Mouse (Mus musculus) olfactory bulb, adult 2 months (tissue): ENCODE measurements at regions not wholly inside any gene's neighbourhood (a gene's known extent, or its start where the extent isn't known, plus 50 kb on each side); places are given as distances from the start of the nearest gene placed in this dataset.

ENCODE experiments used
- CTCF ChIP-seq: fragments of 200-500 bp; IDR thresholded peaks from 2 replicates; pipeline ENCODE4 v1.5.1; 2012; ENCODE audit warnings: low read depth, mild to moderate bottlenecking, low read length, moderate library complexity; ENCODE audit not compliant: insufficient read depth
- POLR2A ChIP-seq: fragments of 200-500 bp; IDR thresholded peaks from 2 replicates; pipeline ENCODE4 v1.6.1; 2012; ENCODE audit warnings: mild to moderate bottlenecking, low read depth, low read length, moderate library complexity; ENCODE audit not compliant: insufficient read depth

DNA sequence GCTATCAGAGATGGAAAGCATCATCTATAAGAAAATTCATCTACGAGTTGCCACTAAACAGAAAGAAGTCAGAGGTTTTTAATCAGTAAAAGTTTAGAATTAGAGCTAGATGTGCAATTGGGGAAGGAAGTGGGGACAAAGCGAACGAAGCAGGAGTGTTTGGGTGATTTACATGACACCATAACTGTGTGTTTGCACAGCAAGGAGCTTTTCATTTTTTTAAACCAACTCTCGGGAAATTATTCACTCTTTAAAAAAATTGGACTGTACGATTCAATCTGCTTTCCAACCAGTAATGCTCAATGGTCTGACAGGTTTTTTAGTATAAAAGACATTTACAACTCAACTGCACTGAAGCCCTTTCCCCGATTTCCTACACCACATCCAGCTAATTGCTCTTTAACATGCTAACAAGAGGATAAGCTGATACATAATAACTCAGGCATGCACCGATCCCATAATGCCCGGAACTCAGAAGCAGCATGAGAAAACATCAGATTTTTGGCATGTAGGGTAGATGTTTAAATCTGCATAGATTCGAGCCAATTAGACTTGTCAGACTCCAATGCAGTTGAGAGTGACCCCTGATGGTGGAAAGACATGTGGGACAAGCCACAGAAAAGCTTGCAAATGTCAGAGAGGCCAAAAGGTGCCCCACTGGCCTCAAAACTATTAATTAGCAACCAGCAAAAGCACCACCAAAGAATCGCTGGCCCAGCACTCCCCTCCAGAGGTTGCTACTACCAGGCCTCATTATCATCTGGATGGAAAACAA is 282.8 kb upstream of the Mms22l start:
- TF ChIP-seq CTCF (no peak), POLR2A (no peak)
